Mouse (Mus musculus) brain, adult 10 weeks (tissue): ENCODE results near the gene Klhl8. TPM values are rescaled to one million over a fixed set of nuclear protein-coding genes. Genes with fewer than 3 reads are reported as not detected.

ENCODE experiments used
- polyA plus RNA-seq: library from polyadenylated mRNA; stranded (reverse); fragments of 350-450 nt; fragmentation: Illumina TruSeq; extraction: RNeasy Lipid Tissue Mini Kit (QIAGEN cat#74804); gene quantifications from one replicate; pipeline ENCODE4 v1.2.3, GENCODE M21; 2015; ENCODE audit warnings: low read depth, low replicate concordance

The Klhl8 gene
- 26.4 TPM for polyA plus RNA-seq

GRCm38 (mm10) chr5:103910748-103911409 is at the start of gene Klhl8:
TSS of gene Klhl8 (minus strand) at chr5:103911259.

Other genes with a start within 250 kb of the Klhl8 start
- gene Aff1, start 218.9 kb downstream of the Klhl8 start, polyA plus RNA-seq, result 6.0 TPM
- gene Hsd17b13, start 66.2 kb upstream of the Klhl8 start, polyA plus RNA-seq, result not detected
- 53.0 TPM for gene Hsd17b11, start 110.7 kb upstream of the Klhl8 start, polyA plus RNA-seq
- 72.6 TPM for gene Nudt9, start 135.0 kb upstream of the Klhl8 start, polyA plus RNA-seq
- not detected for gene Gm17660, start 166.3 kb upstream of the Klhl8 start, polyA plus RNA-seq
- gene Sparcl1, start 202.5 kb upstream of the Klhl8 start, polyA plus RNA-seq, result 1,626 TPM